Mouse (Mus musculus): ENCODE results near the gene Arhgap44. TPM values are rescaled to one million over a fixed set of nuclear protein-coding genes. Genes with fewer than 3 reads are reported as not detected.
A peak's percentile ranks its signal among the peaks of the same experiment; 100 is the strongest.

Arhgap44 gene
- polyA plus RNA-seq, 1 experiment from 2014 or later, result 16.4 TPM

DNA sequence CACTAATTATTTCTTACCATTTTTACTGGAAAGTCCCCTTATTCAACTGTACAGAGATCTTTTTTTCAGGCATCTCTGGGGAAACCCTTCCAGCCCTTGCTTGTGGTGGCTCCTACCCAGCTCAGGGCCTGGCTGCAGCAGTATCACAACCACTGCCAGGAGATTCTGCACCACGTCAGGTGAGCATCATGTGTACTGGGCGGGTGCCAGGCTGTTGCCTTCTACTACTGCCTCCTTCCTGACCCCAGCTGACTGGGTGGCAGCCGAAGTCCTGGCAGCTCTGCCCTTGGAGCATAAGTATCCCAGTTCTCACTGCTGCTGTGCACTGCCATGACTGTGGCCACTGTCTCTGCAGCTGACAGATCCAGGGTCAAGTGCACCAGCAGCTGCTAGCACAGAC is 164.3 kb downstream of the Arhgap44 start:
- Histone ChIP-seq H3K4me2 (ENCODE audit: low read depth, low read length) (no peak overlapping the region), H3K36me3 (ENCODE audit: control insufficient read depth, insufficient read depth, low read length) (peaks cover 39% of the 10 kb centered on the region), H3K4me1 (replicated peaks; ENCODE audit: control insufficient read depth, insufficient read depth, low read length) (no peaks in the 10 kb centered on the region), H3K9ac (ENCODE audit: low read length) (no peak overlapping the region), H3K9me3 (ENCODE audit: control insufficient read depth, low read length) (no peaks in the 10 kb centered on the region), H3K27me3 (ENCODE audit: control insufficient read depth, insufficient read depth, low read depth, low read length) (no peaks in the 10 kb centered on the region), H3K27ac (ENCODE audit: low read length) (no peak overlapping the region), H3K4me3 (ENCODE audit: low read length) (no peak overlapping the region)
- ATAC-seq (ENCODE audit: low read depth), result no peak
- WGBS, result 88% methylated on average over 3 of the region's 3 CpGs

DNA sequence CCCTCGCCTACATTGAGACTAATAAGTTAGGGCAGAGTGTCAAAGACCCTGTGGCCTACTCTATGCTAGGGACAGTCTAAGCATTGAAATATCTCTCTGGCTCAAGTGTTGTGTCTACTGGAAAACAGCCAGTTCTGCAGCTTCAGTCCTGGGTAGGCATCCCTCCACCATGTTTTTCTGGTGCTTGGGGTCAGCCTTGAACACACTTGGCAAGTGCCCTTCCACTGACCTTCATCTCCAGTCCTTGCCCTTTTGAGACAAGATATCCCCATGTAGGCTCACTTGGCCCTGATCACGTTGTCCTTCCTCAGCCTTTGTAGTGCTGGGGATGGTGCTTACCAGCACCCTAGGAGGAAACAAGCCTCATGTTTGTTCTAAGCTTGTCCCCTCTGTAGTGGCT is 174.2 kb downstream of the Arhgap44 start:
- Histone ChIP-seq H3K9ac (ENCODE audit: low read length) (no peak overlapping the region), H3K9me3 (ENCODE audit: control insufficient read depth, low read length) (no peaks in the 10 kb centered on the region), H3K4me3 (ENCODE audit: low read length) (no peak overlapping the region), H3K27ac (ENCODE audit: low read length) (no peak overlapping the region), H3K4me2 (ENCODE audit: low read depth, low read length) (no peak overlapping the region), H3K36me3 (ENCODE audit: control insufficient read depth, insufficient read depth, low read length) (peaks cover 39% of the 10 kb centered on the region), H3K4me1 (replicated peaks; ENCODE audit: control insufficient read depth, insufficient read depth, low read length) (no peaks in the 10 kb centered on the region), H3K27me3 (ENCODE audit: control insufficient read depth, insufficient read depth, low read depth, low read length) (no peaks in the 10 kb centered on the region)
- ATAC-seq (ENCODE audit: low read depth), result no peak
- WGBS, result 86% methylated on average over 2 of the region's 2 CpGs

DNA sequence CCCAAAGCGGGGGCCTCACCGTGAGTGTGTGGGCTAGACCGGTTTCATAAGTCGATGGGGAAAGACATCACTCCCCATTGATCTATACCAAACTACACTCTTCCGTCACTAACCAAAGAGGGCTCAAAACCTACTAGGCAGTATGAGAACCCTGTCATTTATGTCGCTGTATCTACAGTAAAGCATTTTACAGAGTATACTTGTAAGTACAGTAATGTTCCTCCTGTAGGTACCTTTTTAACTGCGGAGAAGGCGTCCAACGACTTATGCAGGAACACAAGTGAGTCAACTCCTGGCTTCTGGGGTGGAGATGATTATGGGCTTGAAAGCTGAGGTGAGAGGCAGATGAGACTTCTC is 183.3 kb downstream of the Arhgap44 start:
- no peaks in the 10 kb centered on the region for H3K9me3 ChIP-seq (ENCODE audit: control insufficient read depth, low read length)
- H3K27me3 ChIP-seq (ENCODE audit: control insufficient read depth, insufficient read depth, low read depth, low read length), result no peaks in the 10 kb centered on the region
- H3K4me3 ChIP-seq (ENCODE audit: low read length), result peak overlapping the region; percentile 92
- peak overlapping the region; percentile 86 for H3K9ac ChIP-seq (ENCODE audit: low read length)
- H3K27ac ChIP-seq (ENCODE audit: low read length), result no peak overlapping the region
- H3K4me1 ChIP-seq (replicated peaks; ENCODE audit: control insufficient read depth, insufficient read depth, low read length), result peaks cover 9% of the 10 kb centered on the region
- no peak for ATAC-seq (ENCODE audit: low read depth)
- H3K4me2 ChIP-seq (ENCODE audit: low read depth, low read length), result peak overlapping the region; percentile 89
- 8% methylated on average over 9 of the region's 9 CpGs for WGBS
- H3K36me3 ChIP-seq (ENCODE audit: control insufficient read depth, insufficient read depth, low read length), result peaks cover 10% of the 10 kb centered on the region; the same call in 1 of the 2 replicates

DNA sequence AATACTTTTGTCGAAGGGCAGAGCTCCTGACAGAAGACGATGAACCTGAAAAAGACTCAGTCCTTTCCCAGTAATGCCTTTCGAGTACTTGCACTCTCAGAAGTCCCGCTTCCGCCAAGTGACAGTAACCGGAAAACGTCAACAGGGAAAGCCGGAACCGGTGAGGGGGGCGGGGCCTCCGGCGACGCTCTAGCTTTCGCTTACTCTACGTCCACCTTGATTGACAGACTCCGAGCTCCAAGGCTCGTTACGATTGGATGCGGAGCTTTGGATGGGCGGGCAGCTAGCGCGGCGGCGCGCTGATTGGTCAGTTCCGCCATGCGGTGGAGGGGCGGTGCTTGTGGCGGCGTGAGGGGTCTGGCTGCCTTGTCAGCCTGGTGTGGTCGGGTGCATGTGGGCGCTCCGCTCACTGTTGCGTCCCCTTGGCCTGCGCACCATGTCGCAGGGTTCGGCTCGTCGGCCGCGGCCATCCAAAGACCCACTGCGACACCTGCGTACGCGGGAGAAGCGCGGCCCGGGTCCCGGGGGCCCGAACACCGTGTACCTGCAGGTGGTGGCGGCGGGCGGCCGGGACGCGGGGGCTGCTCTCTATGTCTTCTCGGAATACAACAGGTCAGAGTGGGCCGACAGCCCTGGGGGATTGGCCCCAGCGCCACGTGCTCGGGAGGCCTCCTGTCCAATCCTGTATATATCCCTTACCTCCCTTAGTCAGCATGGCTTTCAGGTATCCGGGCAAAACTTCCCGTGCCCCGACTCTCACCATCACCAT is 183.9 kb downstream of the Arhgap44 start, which contains the start of gene Elac2:
Elac2 (plus strand) TSS at position 319 of the 769 bp plus-strand sequence.
- peak within 1 kb of the TSS; percentile 86 for H3K9ac ChIP-seq (ENCODE audit: low read length)
- ATAC-seq (ENCODE audit: low read depth), result peak; percentile 100
- H3K4me2 ChIP-seq (ENCODE audit: low read depth, low read length), result peak within 1 kb of the TSS; percentile 89
- H3K4me1 ChIP-seq (replicated peaks; ENCODE audit: control insufficient read depth, insufficient read depth, low read length), result peaks cover 9% of the 10 kb centered on the region
- H3K4me3 ChIP-seq (ENCODE audit: low read length), result peak within 1 kb of the TSS; percentile 92
- H3K27me3 ChIP-seq (ENCODE audit: control insufficient read depth, insufficient read depth, low read depth, low read length), result no peaks in the 10 kb centered on the region
- WGBS, result 1% methylated on average over 55 of the region's 65 CpGs
- no peaks in the 10 kb centered on the region for H3K9me3 ChIP-seq (ENCODE audit: control insufficient read depth, low read length)
- peaks cover 6% of the 10 kb centered on the region; the same call in 1 of the 2 replicates for H3K36me3 ChIP-seq (ENCODE audit: control insufficient read depth, insufficient read depth, low read length)
- no peak within 1 kb of the TSS for H3K27ac ChIP-seq (ENCODE audit: low read length)

DNA sequence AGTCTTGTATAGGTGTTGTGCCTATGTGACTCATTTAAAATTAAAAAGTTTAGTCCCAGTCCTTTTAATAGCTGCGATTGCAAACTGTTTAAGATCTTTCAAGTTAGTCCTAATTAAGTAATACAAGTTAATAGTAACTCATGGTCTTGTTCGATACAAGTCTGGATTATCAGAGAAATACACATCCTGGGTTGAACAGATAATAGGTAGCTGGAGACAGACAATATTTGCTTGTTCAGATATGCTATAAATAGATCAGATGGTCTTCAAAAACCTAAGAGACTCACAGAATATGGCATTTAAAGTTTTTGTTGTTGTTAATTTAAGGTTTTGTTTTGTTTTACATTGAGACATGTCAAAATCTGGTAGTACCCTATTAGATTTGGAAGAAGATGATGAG is 190.3 kb downstream of the Arhgap44 start:
- Histone ChIP-seq H3K4me1 (replicated peaks; ENCODE audit: control insufficient read depth, insufficient read depth, low read length) (no peaks in the 10 kb centered on the region), H3K4me2 (ENCODE audit: low read depth, low read length) (no peak overlapping the region), H3K9me3 (ENCODE audit: control insufficient read depth, low read length) (no peaks in the 10 kb centered on the region), H3K36me3 (ENCODE audit: control insufficient read depth, insufficient read depth, low read length) (no peaks in the 10 kb centered on the region), H3K4me3 (ENCODE audit: low read length) (no peak overlapping the region), H3K27me3 (ENCODE audit: control insufficient read depth, insufficient read depth, low read depth, low read length) (peaks cover 2% of the 10 kb centered on the region; the same call in 1 of the 2 replicates), H3K27ac (ENCODE audit: low read length) (no peak overlapping the region), H3K9ac (ENCODE audit: low read length) (no peak overlapping the region)
- WGBS, result 62% methylated on average over 2 of the region's 2 CpGs
- no peak for ATAC-seq (ENCODE audit: low read depth)

DNA sequence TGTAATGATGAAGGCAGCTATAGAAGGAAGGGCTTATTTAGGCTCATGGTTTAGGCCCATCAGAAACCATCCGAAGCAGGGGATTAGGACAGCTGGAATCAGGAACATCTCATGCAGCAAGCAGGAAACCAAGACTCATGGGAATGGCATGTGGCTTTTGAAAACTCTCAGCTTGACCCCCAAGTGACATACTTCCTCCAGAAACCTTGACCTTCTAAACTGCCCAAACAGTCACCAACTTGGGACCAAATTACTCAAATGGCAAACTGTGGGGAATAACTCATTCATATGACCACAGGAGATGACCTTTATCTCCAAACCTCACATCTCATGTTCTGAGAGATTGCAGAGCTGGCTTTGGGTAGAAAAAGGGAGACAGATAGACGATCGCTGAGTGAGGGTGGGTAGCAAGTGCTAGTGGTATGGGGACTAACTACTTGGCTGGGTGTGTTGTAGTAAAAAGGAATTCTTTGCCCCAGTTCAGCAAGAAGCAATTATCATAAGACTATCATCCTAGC is 191.2 kb downstream of the Arhgap44 start:
- H3K9me3 ChIP-seq (ENCODE audit: control insufficient read depth, low read length), result no peaks in the 10 kb centered on the region
- WGBS, result 65% methylated on average over 3 of the region's 3 CpGs

DNA sequence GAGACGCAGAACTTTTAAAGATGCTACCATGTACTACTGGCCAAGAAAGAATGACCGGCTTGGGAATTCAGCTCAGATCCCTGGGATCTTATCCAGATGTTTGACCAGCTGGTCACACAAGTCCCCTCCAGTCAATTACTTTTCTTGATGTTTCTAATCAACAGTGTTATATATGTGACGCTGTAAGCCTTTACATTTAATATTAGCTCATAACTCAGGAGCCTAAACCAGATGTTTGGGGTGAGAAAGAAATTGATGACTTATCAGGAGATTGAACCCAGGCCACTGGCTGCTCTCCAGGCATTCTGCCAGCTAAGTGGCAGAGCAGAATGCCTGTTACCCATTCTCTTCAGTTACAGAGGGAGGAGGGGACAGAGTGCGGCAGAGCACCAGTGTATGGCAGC is 193.8 kb downstream of the Arhgap44 start:
- no peaks in the 10 kb centered on the region for H3K9me3 ChIP-seq (ENCODE audit: control insufficient read depth, low read length)
- H3K4me3 ChIP-seq (ENCODE audit: low read length), result no peak overlapping the region
- H3K27ac ChIP-seq (ENCODE audit: low read length), result no peak overlapping the region
- no peak overlapping the region for H3K9ac ChIP-seq (ENCODE audit: low read length)
- H3K36me3 ChIP-seq (ENCODE audit: control insufficient read depth, insufficient read depth, low read length), result no peaks in the 10 kb centered on the region
- 35% methylated on average over 4 of the region's 4 CpGs for WGBS
- peak; percentile 62; the same call in 1 of the 2 replicates for ATAC-seq (ENCODE audit: low read depth)
- no peak overlapping the region for H3K4me2 ChIP-seq (ENCODE audit: low read depth, low read length)
- no peaks in the 10 kb centered on the region for H3K4me1 ChIP-seq (replicated peaks; ENCODE audit: control insufficient read depth, insufficient read depth, low read length)
- H3K27me3 ChIP-seq (ENCODE audit: control insufficient read depth, insufficient read depth, low read depth, low read length), result peaks cover 2% of the 10 kb centered on the region; the same call in 1 of the 2 replicates

More for the DNA sequence above, 191.2 kb downstream of the Arhgap44 start:
- Histone ChIP-seq H3K4me1 (replicated peaks; ENCODE audit: control insufficient read depth, insufficient read depth, low read length) (no peaks in the 10 kb centered on the region), H3K27ac (ENCODE audit: low read length) (no peak overlapping the region), H3K27me3 (ENCODE audit: control insufficient read depth, insufficient read depth, low read depth, low read length) (peaks cover 2% of the 10 kb centered on the region; the same call in 1 of the 2 replicates), H3K4me3 (ENCODE audit: low read length) (no peak overlapping the region), H3K9ac (ENCODE audit: low read length) (no peak overlapping the region), H3K36me3 (ENCODE audit: control insufficient read depth, insufficient read depth, low read length) (no peaks in the 10 kb centered on the region), H3K4me2 (ENCODE audit: low read depth, low read length) (no peak overlapping the region)
- no peak for ATAC-seq (ENCODE audit: low read depth)

DNA sequence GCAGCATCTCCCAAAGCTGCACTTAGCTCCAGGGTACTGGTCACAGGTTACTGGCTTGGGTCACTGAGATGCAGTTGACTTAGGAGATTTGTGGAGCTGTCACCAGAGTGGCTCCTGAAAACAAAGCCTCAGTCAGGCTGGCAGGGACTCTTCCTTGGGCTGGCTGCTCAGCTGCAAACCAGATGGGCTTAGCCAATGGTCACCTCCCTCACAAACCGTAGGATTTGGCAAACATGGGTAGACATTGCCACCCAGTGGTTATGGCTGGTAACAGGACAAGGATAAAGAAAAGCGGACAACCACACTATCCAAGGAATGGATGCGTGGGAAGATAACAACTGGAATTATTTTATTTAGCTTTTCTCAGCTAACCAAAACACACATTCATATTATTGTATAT is 194.3 kb downstream of the Arhgap44 start:
- Histone ChIP-seq H3K4me3 (ENCODE audit: low read length) (no peak overlapping the region), H3K9ac (ENCODE audit: low read length) (no peak overlapping the region), H3K36me3 (ENCODE audit: control insufficient read depth, insufficient read depth, low read length) (no peaks in the 10 kb centered on the region), H3K9me3 (ENCODE audit: control insufficient read depth, low read length) (no peaks in the 10 kb centered on the region), H3K4me2 (ENCODE audit: low read depth, low read length) (no peak overlapping the region), H3K27ac (ENCODE audit: low read length) (no peak overlapping the region), H3K4me1 (replicated peaks; ENCODE audit: control insufficient read depth, insufficient read depth, low read length) (no peaks in the 10 kb centered on the region), H3K27me3 (ENCODE audit: control insufficient read depth, insufficient read depth, low read depth, low read length) (peaks cover 2% of the 10 kb centered on the region; the same call in 1 of the 2 replicates)
- peak; percentile 89 for ATAC-seq (ENCODE audit: low read depth)
- WGBS, result 3% methylated on average over 3 of the region's 3 CpGs

DNA sequence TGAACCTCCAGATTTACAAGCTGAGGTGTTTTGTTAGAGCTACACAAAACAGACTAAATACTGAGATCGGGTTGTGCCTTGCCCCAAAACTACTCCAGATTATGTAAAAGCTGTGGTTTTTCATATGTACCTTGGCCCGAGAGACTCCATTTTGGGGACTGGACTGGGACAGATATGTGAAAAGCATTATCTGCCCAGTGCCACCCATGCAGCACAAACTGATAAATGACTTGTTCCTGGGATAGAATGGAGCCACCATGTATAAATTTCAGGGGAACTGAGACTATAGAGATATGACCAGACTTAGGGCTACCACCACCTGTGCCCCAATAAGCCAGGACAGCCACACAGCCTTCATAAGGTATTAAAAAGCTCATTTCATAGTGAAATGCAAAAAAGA is 200.1 kb downstream of the Arhgap44 start:
- H3K9ac ChIP-seq (ENCODE audit: low read length), result no peak overlapping the region
- H3K9me3 ChIP-seq (ENCODE audit: control insufficient read depth, low read length), result no peaks in the 10 kb centered on the region
- 79% methylated on average over 2 of the region's 2 CpGs for WGBS
- H3K27ac ChIP-seq (ENCODE audit: low read length), result no peak overlapping the region
- no peak for ATAC-seq (ENCODE audit: low read depth)
- no peak overlapping the region for H3K4me3 ChIP-seq (ENCODE audit: low read length)
- no peaks in the 10 kb centered on the region for H3K36me3 ChIP-seq (ENCODE audit: control insufficient read depth, insufficient read depth, low read length)
- H3K4me1 ChIP-seq (replicated peaks; ENCODE audit: control insufficient read depth, insufficient read depth, low read length), result no peaks in the 10 kb centered on the region
- no peak overlapping the region for H3K4me2 ChIP-seq (ENCODE audit: low read depth, low read length)
- H3K27me3 ChIP-seq (ENCODE audit: control insufficient read depth, insufficient read depth, low read depth, low read length), result no peaks in the 10 kb centered on the region; the same call in none of the 2 replicates

All from lung, embryonic 16.5 days (tissue).